Mouse (Mus musculus): ENCODE results near the gene A530032D15Rik. TPM values are rescaled to one million over a fixed set of nuclear protein-coding genes. Genes with fewer than 3 reads are reported as not detected.

The A530032D15Rik gene
- total RNA-seq (2023): 10 to 100 TPM; 30.1 to 30.6 TPM

DNA sequence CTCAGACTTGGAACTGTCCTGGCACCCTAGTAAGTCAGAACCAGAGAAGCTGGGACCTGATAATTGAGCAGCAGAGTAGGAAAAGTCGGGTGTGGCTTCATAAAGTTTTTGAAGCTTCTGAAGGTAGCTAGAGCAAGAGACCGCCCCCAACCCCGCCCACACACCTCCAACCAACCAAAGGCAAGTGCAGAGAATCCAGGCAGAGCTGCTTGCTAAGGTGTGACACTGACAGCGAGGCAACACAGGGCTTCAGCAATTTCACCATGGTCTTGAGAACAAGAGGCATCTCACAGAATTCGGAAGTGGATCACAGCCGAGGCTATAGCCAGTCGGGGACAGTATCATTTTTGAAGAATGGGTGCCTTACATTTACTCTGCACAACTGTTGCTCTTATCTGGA is at the start of gene A530032D15Rik:
Gene A530032D15Rik, minus strand, starts transcription at position 101 of the 400 bp plus-strand sequence.

DNA sequence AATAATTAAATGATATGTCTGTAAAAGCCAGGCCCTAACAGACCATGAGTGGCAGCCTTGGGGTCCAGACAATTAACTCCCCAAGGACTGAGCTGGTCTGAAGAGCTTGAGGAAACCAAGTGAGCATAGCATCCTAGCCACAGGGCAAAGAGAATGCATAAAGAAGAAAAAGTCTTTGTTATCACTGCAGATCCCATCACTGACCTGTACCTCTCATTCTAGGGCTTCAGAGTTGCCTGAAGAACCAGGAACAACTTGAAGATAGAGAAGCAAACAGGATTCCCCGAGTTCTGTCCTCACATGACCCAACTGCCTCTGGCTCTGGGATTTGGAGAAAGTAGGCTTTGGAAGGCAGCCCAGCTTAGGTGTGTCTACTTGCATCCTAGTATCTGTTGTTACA is 9.8 kb downstream of the A530032D15Rik start, which contains the start of gene Gm10553:
Gene Gm10553, plus strand, starts transcription at position 301 of the 400 bp plus-strand sequence.

Other genes starting within 250 kb of the A530032D15Rik start
- gene Slc16a14, start 174.7 kb downstream of the A530032D15Rik start, total RNA-seq (2023): 1 to 10 TPM; 4.7 to 5.5 TPM
- not detected for gene Gm10553, start 9.7 kb downstream of the A530032D15Rik start, total RNA-seq (2023)
- gene C130026I21Rik, start 160.7 kb upstream of the A530032D15Rik start, total RNA-seq (2023): 10 to 100 TPM; 34.0 to 36.8 TPM

Data from neutrophil, adult 59 days (primary cell).